Mouse (Mus musculus) forelimb bud, embryonic 11.5 days (tissue): Measurements from ENCODE around the gene Tcp10b.
"Not testable (repeated sequence)": the region's sequence is repeated elsewhere in the genome, so short reads cannot be mapped to it uniquely, and the experiment has no call there.

ENCODE experiments used
- DNase-seq: peaks from one replicate; pipeline ENCODE4 v3.0.0-alpha.2; 2012; ENCODE audit warnings: low read depth, low spot score

Tcp10b gene

DNA sequence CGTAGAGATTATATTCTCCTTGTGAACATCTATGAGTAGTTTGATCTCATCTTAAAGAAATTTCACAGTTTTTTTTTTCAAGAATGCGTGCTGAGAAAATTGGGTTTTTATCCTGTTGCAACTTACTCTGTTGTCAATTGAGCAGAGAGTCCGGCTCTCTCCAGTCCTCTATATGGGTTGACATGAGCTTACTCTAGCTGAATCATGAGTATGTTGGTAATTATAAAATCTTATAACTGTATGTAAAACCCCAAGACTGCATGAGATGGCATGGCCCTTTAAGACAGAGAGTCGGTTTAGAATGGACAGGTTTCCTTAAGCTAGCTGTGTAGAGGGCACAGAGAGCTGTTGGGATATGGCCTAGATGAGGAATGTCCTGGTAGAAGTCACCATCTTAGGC is at the start of gene Tcp10b:
Gene Tcp10b (plus strand): TSS at position 301 of the 400 bp plus-strand sequence.
- not testable (repeated sequence) for DNase-seq

DNA sequence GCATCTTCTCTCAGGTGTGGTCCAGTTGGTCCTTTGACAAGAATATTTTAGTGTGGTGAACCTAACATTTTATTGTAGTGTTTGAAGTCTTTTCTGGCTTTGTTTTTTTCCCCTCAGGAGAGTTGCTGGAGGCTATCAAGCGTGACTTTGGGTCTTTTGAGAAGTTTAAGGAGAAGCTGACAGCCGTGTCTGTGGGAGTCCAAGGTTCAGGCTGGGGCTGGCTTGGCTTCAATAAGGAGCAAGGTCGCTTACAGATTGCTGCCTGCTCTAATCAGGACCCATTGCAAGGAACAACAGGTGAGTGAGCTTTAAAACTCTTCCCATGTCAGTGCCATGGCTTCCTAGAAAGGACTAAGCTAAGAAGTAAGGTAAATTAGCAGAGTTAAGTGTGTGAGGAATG is 47.6 kb upstream of the Tcp10b start:
- DNase-seq = no peak

DNA sequence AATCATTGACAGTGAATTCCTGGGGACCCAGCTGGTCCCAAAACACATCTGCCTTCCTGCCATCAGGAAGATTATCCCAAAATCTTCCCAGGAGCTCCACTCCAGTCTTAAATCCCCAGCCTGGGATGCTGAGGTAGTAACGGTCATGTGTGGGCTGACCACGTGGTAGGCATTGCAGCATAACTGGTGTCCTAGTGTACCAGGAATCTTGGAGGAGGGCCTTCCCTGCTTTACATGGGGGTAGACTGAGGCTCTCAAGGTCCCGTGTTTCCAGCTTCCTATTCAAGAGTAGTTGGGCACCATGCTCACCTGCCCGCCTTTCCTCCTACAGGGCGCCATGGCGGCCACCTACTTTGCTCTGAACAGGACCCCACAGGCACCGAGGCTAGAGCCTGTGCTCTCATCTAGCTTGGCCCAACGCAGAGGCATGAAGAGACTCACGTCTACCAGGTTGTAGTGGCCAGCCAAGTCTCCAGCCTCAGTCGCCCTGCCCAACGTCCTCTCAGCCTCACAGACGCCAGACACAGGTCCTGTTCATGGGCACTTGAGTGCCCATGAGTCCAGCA is 24.2 kb upstream of the Tcp10b start:
- DNase-seq = not testable (repeated sequence)

DNA sequence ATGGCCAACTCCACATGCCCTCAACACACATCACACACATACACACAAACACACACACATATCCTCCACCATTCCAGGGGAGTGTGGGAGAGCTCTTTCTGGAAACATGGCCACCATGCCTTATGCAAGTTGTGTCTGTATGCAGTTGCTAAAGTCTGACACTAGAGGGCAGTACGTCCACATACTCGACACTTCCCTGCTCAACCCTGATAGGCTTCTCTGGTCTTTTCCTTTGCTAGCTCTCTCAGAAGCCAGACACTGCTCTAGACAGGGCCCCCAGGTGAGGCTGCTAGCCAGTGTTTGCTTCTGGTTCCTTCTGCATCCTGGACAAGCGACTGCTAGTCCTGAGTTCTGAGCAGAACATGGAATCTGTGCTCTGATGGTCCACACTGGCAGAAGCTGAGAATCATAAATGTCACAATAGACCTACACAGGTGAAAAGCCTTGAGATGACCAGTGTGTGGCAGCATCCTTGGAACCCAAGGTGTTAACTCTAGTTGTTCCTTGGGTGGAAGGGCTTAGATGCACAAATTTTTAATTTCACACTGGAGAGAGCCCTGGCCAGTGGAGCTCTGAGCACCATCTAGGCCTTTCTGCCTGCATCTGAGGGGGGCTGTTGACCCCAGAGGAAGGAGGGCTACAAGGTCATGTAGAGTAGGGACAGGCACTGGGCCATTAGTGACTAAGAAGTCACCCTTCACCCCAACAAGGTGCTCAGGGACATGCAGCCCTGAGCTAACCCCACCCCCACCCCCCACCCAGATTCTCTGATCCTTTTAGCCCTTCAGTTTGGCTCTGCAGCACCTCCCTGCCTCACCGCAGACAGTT is 16.8 kb upstream of the Tcp10b start:
- DNase-seq = peak; percentile 67

DNA sequence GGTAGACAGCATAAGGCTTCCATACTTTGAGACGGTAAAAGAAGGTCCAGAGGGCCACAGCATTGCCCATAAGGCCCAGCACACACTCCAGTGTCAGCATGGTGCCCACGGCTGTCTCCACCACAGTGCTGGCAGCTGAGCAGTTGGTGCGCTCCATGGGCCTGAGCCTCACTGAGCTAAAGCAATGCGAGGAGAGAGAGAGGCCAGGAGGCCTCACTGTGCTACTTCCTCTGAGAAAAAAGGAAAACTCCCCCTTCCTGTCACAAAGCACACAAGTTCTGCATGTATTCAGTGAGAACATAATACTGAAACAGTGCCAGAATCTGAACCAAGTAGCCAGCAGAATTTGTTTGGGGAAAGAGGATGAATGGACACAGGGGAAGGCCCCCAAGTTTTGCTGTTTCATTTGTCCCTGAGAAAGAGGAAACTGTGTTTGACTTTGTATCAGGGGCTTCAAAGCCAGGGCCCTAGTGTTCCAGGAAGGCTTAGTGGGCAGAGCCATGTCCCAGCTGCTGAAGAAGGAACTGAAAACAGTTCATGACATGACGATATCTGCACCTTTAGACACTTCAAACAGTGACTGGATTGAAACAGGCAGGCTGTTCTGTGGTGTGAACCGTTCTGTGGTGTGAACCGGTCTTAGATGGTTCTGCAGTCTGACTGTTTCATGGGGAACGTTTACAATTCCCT is 8.6 kb upstream of the Tcp10b start, which contains the start of gene Gpr31b:
Gene Gpr31b (minus strand): TSS at position 173 of the 690 bp plus-strand sequence.
- not testable (repeated sequence) for DNase-seq

DNA sequence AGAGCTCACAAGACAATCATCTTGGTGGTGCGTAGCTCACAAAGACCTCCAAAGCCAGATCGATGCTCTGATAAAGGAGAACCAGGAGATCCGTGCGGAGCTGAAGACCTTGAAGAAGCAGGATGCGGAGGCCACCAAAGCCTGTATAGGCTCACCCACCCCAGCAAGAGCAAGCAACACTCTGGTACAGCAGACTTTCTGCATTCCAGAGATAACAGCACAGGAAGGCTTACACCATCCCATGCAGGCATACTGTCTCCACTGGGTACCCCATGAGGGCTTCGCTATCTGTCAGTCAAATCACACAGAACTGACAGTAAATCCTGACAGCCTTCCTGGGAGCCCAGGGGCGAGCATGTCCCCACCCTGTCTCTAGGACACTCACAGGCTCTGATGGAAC is 2.0 kb downstream of the Tcp10b start:
- DNase-seq = not testable (repeated sequence)

DNA sequence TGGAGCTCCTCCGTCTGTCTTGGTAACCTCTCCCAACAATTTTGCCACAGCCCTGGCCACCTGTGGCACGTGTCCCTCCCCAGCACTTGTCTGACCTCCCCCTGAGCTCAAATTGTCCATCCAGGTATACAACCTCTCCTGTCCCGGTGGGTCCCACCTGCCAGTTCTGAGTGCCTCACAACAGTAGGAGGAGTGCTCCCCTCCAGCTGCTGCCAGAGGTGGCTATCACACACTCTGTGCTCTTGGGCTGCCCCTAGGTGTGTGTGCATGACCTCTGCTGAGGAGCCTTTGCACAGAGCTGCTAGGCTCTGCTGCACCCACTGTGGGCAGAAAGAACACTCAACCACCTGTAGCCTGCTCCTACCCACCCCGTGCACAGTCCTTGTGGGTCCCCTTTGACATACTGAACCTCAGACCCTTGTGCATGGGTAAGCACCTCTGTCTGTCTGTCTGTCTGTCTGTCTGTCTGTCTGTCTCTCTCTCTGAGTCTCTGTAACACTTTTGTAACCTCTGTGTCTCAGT is 7.0 kb downstream of the Tcp10b start:
- DNase-seq = not testable (repeated sequence)

DNA sequence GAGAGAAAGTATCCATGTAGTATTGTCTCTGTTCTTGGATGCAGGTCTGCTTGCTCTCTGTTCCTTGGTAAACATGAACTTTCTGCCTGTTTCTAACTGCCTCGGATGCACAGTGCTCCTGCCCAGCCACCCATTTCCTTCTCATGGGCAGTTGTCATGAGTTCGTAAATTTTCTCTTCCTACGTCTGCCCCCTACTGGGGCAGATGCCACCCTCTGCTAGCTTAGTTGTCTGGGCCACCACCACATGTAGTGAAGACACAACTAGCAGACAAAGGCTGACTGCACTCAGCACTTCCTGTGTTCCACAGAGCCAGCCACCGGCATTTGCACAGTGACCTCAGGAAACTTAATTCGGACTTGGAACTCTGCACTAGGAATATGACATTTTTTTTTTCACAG is 8.3 kb downstream of the Tcp10b start:
- not testable (repeated sequence) for DNase-seq

DNA sequence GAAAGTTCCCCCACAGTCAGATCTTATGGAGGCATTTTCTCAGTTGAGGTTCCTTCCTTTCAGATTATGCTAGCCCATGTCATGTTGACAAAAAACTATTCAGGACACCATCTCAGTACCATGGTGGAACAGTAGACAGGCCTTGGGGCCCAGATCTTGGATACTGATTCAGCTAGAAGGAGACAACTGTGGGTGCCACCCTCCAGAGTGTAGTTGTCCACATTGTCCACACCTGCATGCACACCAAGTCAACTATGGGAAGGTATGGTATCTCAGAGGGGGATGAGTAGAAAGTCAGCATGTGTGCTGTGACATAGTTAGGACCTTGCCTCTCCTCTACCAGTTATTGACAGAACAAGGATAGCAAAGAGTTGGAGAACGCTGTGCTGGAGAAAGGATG is 30.6 kb downstream of the Tcp10b start:
- not testable (repeated sequence) for DNase-seq

DNA sequence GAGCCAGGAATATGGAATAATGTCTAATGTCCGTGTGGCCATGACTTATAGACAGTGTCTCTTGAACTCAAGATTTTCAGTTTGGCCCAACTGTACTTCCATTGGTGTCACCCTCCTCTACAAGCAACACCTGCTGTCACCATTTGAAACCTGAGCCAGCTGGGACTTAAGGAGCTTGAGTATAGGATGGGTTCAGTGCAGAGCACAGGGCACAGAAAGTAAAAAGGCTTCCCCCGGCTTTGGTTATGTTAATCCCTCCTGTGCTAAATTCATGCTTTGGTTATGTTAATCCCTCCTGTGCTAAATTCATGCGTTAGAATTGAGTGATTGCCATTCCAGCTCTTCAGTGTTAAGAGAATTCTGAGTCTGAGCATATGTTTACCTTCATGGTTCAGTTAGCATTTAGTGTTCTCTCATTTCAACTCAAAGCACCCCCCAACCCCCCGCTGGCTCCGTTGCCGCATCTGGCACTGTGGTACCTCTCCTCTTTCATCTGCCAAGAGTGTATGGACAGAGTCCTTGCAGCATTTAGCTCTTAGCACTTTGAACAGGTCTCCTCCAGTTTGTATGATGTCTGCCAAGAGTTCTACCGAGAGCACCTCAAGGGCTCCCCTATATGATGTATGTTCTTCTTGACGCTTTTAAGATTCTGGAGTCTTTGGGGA is 31.3 kb downstream of the Tcp10b start:
- DNase-seq = not testable (repeated sequence)

DNA sequence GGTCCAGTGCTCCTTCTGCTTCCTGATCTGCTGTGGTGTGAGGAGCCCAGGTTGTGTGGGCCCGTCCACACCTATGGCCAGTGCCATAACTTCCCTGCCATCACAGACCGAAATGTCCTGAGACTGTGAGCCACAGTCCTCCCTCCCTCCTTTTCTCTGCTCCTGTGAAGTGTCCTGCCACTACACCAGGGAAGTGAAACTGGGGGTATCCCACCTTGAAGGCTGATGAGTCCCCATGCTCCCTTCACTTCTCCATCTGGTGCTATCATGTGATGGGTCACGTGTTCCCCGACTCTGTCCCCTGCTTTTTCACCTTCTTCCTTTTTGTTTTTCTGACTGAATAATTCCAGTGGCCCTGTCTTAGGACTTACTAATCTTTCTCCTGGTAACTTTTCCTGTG is 32.1 kb downstream of the Tcp10b start:
- DNase-seq = not testable (repeated sequence)

DNA sequence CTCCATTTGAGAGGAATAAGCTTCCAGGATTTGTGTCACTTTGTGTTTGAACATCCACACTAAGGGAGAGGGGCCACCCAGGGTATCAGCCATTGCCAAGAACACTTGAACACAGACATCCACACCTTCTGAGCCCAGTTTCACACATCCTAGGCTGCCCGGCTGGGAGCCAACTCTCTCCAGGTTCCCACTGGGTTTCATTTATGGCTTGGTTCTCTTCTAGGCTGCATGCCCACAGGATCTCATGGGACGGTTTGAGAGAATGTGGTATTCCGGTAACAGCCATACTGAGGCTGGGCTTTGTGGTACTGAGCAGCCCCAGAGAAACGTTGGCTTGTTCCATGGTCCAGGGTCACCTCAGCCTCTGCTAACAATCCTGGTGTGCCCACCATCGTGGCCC is 45.7 kb downstream of the Tcp10b start:
- DNase-seq = not testable (repeated sequence)

DNA sequence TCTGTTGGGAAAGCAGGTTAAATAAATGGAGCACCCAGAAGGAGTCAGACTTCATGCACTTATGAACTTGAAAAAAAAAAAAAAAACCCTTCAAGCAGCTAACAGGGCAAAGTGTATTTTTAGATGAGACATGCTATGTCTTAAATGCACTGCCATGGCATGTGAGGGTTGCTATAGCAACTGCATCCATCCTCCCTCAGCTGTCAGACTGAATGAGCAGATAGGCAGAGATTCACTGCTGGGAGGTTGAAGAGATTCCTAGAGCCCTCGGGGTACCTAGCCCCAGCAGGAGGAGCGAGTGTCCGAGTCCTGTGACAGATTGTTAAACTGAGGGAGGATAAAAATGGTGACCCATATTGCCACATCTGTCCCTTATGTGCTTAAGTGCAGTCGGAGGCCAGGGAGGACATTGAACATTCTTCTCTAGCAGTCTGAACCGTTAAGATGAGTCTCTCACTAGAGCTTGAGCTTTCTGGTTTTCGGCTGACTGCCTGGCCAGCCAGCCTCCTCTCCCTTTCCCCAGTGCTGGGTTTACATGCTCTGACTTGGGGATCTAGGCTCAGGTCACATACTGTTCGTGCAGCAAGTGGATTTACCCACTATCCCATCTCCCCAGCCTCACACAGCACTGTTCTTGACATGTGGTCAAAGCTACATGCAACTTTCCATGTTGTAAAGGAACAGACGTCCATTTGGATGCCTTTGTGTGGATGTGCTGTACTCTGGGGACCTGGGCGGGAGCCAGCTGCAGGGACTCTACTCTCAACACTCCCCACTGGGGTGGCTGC is 51.8 kb downstream of the Tcp10b start:
- not testable (repeated sequence) for DNase-seq

DNA sequence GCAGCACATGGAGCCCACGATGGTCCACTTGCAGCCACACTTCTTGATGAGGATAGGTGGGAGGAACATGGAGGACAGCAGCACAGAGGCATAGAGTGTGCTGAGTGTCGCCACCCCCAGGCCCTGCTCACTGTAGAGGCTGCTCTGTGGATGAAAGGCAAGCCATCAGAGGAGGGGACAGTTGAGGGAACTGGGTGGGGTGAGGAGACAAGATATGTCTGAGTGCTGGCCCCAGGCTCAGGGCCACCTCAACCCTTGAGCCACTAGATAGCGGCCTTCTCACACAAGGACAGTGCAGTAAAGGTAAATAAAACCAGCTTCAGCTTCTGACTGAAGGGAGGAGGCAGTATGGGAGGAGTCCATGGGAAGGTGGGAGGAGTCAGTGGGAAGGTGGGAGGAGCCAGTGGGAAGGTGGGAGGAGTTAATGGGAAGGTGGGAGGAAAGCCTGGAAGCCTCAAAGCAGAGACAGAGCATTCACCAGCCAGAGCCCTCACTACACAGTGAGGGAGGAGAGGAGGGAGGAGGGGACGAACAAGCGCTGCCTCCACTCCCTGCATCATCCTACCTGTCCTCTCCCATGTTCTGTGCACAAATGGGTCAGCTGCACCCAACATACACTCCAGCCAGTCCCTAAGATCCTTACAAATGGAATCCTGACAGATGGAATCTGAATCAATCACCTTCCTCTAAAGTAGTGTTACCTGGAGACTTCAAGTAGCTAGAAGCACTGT is 62.6 kb downstream of the Tcp10b start:
- DNase-seq = not testable (repeated sequence)

DNA sequence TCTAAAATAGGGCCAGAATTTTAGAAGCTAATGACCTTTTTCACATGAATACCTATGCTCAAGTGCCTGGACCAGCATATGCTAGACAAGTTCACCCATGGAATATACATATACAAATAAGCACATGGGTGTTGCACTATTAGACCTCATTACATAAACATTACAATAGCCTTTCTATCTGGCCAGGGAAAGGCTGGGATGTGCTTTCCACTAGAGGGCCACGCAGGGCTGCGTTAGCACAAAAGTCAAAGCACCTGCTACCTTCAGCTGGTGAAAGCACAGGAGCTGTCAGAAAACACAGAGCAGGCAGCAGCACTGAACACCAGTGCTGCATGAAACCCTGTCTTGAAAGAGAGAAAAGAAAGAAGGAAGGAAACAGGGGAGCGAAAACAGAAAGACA is 63.3 kb downstream of the Tcp10b start:
- not testable (repeated sequence) for DNase-seq

DNA sequence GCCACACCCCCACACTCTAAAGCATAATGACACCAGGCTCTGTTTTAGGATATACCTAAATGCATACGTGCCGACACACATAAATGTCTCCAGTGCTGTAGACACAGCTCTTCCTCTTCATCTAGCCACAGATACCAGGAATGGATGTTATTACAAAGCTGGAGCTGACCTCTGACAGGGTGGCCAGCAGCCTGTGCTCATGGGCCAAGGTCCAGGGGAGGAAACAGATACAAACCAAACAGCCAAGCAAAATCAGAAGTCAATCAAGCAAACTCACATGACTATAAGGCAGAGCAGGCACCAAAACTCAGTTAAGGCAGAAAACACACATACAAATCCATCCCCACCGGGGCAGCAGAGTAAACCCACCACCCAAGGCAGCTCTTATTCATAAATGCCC is 68.4 kb downstream of the Tcp10b start:
- not testable (repeated sequence) for DNase-seq

DNA sequence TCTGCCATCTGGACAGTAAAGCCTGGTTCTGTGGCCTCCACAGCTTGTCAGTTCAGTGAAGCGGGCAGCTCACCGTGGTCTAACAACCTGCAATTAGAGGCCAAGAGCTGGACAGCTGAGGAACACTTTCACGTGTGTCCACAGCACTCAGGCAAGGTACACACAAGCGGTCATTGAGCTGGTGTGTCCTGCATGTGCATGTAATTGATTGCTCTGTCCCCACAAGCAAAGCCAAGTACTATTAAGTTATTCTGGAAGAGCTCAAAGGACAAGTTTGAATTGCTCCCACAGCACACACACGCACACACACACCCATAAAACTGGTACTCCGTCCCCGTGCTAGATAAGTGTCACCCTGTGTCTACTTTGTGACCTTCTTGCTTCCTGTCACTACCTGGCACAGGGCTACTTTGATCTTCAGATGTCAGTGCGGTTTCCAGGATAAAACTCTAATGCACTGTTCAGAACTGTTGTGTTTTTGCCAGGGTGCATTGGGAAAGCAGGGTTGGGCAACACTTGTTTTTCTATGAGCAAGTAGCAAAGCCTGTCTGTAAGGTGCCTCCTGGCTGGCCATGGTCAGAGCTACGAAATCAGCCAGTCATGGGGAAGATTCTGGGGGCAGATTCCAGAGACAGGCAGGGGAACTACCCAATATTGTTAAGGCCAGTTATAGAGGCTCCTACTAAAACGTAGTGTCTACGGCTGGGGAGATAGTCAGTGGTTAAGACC is 69.0 kb downstream of the Tcp10b start:
- not testable (repeated sequence) for DNase-seq

DNA sequence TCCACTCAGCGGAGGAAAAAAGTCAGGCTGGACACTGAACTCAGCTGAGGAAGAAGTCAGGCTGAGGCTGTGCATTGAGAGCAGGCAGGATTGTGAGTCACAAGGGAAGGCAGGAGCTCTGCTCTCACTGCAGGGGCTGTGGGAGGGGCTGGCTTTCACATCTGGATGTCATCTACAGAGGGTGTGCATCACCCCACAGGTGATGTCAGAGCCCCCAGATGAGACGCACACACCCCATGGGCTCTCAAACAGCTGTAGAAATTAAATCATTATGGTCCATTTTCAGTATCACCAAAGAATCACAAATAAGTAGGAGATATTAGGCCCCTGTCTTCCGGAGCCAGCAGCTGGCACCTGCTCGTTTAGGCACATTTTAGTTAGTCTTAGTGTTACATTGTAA is 70.8 kb downstream of the Tcp10b start, which contains the start of gene Unc93a:
Gene Unc93a (minus strand): TSS at position 101 of the 400 bp plus-strand sequence.
- not testable (repeated sequence) for DNase-seq
